Mouse (Mus musculus) brain, embryonic 14.5 days (tissue): ENCODE results near the gene Lingo3.

ENCODE experiments used
- CTCF ChIP-seq: fragments of 200-500 bp; IDR thresholded peaks from 2 replicates; pipeline ENCODE4 v1.5.1; 2012; ENCODE audit warnings: inconsistent platforms, mild to moderate bottlenecking, moderate library complexity, borderline replicate concordance; ENCODE audit not compliant: insufficient read depth, insufficient read length; ENCODE audit errors: extremely low read depth
- POLR2A ChIP-seq: fragments of 200-500 bp; IDR thresholded peaks from 2 replicates; pipeline ENCODE4 v1.6.1; 2012; ENCODE audit warnings: mild to moderate bottlenecking, inconsistent platforms, borderline replicate concordance; ENCODE audit not compliant: poor library complexity, insufficient read depth, insufficient read length, severe bottlenecking; ENCODE audit errors: extremely low read depth

DNA sequence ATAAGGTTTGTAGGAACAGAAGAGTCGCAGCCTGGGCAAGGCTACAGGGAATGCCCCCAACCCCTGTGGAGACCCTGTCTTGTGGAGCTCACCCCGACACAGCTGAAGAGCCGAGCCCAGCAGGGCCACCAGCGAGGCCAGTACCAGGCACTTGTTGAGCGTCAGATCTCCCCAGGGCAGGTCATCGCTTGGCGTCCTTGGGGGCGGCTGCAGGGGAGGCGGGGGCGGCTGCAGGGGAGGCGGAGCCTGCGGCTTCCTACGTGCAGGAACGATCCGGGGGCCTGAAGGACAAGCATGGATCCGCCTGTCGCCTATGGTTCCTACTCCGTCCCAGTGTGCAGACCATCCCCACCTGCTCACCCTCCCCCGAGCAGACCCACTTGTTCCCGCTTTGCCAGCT lies 33.8 kb downstream of the Lingo3 start:
- TF ChIP-seq CTCF (no peak), POLR2A (no peak)
